Mouse (Mus musculus) left cerebral cortex, adult 2 months (tissue): ENCODE measurements at regions not wholly inside any gene's neighbourhood (a gene's known extent, or its start where the extent isn't known, plus 50 kb on each side); places are given as distances from the start of the nearest gene placed in this dataset.

Experiments
- DNase-seq, 2 experiments: peaks; one replicate each; pipeline ENCODE4 v3.0.0; 2021 to 2022; ENCODE audit warnings: low spot score in 2 of 2, mixed read lengths in 1 of 2; ENCODE audit errors: extremely low spot score in 1 of 2
- H3K27ac ChIP-seq: fragments of 200-600 bp; 2 replicates; pipeline ENCODE4 v1.8.1; 2022
- H3K4me3 ChIP-seq: fragments of 200-600 bp; 2 replicates; pipeline ENCODE4 v1.8.1; 2022
- CTCF ChIP-seq: fragments of 200-600 bp; IDR thresholded peaks from 2 replicates; pipeline ENCODE4 v1.8.1; 2022; ENCODE audit warnings: antibody characterized with exemption, mild to moderate bottlenecking, moderate library complexity
- intact Hi-C: fragments of 180-260 bp; cut with DNase I; formaldehyde crosslinking; loops from one replicate; pipeline ENCODE4 v1.15.1; 2025

DNA sequence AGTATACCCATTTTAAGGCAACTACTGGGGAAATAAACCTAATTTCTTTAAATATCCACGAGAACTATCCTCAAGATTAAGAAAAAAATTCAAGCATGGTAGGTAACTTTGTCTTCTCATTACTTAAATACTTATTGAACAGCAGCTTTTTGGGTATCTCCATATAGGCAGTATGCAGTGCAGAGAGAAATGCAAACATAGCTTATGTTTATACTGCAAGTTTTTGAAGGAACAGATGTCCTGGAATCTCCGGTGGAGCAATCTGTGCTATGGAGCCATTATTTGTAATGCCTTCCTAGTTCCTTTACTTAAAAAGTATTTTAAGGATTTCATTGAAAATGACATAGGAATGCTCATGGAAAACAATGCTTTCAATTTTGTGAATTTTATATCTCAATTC, 91.7 kb upstream of the Adgrb3 start:
- intact Hi-C loops: no loop called here
- no peak for DNase-seq

DNA sequence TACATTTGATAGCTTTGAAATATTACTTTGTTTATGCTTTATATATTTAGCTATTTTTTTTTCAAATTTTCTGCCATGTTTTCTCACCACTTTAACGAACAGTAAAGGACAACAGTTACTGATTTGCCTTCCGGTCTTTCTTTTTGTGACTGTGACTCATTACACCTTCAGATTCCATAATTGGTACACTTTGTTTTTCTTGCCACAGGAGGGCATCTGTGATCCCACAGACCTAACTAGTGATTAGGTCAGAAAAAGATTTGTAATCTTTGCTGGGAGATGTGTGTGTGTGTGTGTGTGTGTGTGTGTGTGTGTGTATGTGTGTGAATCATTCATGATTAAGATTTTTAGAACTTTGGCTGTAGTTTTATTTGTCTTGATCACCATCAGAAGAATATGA, 64.7 kb upstream of the Adgrb3 start:
- H3K27ac ChIP-seq: no peak overlapping the region
- no peak for DNase-seq
- TF ChIP-seq CTCF: peak; percentile 17; the same call in 1 of the 2 replicates
- intact Hi-C loops: loop anchor here (5.0 kb wide), 1 partner anchor 62 kb away; no protein-coding TSS in a partner anchor
- H3K4me3 ChIP-seq: no peak overlapping the region

More for the DNA sequence above, 91.7 kb upstream of the Adgrb3 start:
- TF ChIP-seq CTCF: no peak
- Histone ChIP-seq H3K27ac (no peak overlapping the region), H3K4me3 (no peak overlapping the region)

DNA sequence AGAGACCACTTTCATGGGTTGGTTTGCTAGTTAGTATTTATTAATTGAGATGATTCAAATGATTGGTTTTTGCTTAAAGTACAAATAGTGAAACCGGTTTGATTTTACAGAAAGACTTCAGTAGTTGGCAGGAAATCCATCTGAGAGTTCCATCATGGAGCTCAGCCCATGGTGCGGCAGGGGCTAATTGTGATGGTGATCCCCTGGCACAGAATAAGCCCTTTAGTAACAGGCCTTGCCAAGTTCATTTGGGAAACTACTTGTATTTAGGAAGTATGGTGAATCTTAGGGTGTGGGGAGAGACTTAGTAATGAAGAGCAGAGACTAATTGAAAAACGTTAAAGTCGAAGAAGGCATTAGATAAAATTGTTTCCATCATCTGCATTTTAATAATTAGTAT, 63.5 kb upstream of the Adgrb3 start:
- TF ChIP-seq CTCF: no peak
- intact Hi-C loops: loop anchor here (5.0 kb wide), 1 partner anchor 61 kb away; no protein-coding TSS in a partner anchor
- Histone ChIP-seq H3K4me3 (no peak overlapping the region), H3K27ac (no peak overlapping the region)
- DNase-seq: no peak

DNA sequence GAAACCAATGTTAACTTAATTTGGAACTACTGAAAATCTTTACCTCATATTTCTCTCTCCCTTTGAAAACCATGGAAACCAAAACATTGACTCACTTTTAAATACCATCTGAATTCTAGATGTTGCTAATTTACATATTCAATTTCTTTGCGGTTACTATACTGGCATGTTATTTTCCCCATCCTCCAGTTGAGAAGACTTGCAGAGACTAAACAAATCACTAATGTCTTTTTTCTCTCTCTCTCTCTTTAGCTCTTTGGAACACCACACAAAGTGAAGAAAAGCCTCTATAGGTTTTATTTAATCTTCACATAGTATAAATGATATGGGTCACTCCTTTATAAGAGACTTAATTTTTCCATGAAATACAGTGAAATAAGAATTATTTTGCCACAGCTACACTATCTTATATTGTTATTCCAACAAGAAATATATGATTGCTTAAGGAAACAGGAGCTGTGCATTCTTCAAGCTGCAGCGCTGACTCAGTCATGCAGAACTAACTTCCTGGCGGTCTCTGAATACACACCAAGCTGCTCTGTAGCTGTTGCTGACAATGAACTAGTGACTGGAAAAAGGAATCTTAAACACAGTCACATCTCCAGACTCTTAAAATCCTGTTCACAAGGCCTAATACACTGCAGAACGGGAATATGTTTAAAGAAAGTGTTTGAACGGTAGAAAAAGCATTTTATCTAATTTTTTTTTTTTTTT, 62.7 kb upstream of the Adgrb3 start:
- Histone ChIP-seq H3K27ac (no peak overlapping the region), H3K4me3 (no peak overlapping the region)
- no peak for DNase-seq
- TF ChIP-seq CTCF: no peak
- intact Hi-C loops: loop anchor here (5.0 kb wide), 1 partner anchor 60 kb away; no protein-coding TSS in a partner anchor

DNA sequence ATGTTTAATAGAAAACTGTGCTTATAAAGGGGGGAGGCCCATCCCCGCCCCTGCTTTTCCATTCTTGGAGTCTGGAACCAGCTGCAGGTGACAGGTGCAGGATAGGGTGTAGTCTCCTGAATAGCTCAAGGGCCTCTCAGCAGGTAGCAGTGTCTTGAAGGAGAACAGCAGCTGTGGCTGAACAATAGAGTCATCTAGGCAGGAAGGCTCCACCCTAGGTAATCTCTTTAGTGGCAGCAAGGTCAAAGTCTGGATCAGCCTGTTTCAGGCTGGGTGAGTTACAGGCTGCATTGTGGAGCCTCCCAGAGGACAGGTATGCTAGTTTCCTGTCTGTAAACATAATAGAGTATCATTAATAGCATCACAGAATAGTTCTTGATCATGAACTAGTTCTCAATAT, 58.5 kb upstream of the Adgrb3 start:
- DNase-seq: no peak
- no peak for TF ChIP-seq CTCF
- intact Hi-C loops: no loop called here
- H3K27ac ChIP-seq: no peak overlapping the region
- H3K4me3 ChIP-seq: no peak overlapping the region

DNA sequence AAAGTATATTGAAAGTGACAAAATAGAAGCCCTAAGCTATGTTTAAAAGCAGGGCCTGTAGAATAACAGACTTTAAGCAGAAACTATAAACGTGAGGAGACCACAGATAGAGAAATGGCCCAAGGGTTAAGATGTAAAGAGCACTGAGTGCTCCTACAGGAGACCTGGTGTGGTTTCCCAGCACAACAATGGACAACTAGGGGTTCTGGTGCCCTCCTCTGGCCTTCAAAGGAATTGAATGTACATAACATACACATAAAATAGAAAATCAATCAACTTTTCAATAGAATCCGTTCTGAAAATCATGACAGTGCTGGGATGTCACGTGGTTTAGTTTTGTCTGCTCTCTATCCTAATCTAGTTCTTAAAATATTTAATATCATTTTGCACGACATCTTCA, 55.5 kb upstream of the Adgrb3 start:
- no peak; the same call in 1 of the 2 replicates for TF ChIP-seq CTCF
- DNase-seq: no peak
- intact Hi-C loops: no loop called here
- Histone ChIP-seq H3K4me3 (no peak overlapping the region), H3K27ac (no peak overlapping the region)
